Mouse (Mus musculus): ENCODE measurements around the gene Zfhx3. TPM values are rescaled to one million over a fixed set of nuclear protein-coding genes. Genes with fewer than 3 reads are reported as not detected.

Zfhx3 gene
- polyA plus RNA-seq, 1 experiment from 2014 or later = 22.0 TPM

- 94% methylated on average over 12 of the region's 12 CpGs for WGBS
- Histone ChIP-seq H3K9me3 (peaks cover 60% of the 10 kb centered on the region), H3K27me3 (ENCODE audit: insufficient read depth, poor library complexity, severe bottlenecking) (no peaks in the 10 kb centered on the region)
These were observed 1009.1 kb downstream of the Zfhx3 start for GRCm38 (mm10) chr8:108951560-108951959.

DNA sequence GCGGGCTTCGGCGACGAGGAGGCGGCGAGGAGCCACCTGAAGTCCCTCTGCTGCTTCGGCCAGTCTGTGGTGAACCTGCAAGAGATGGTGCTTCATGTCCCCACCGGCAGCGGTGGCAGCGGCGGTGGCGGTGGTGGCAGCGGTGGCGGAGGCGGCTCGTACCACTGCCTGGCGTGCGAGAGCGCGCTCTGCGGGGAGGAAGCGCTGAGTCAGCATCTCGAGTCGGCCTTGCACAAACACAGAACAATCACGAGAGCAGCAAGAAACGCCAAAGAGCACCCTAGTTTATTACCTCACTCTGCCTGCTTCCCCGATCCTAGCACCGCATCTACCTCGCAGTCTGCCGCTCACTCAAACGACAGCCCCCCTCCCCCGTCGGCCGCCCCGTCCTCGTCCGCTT, 1014.0 kb downstream of the Zfhx3 start:
- Histone ChIP-seq H3K9me3 (peaks cover 18% of the 10 kb centered on the region), H3K36me3 (peaks cover 63% of the 10 kb centered on the region), H3K27ac (peak overlapping the region; percentile 67), H3K27me3 (ENCODE audit: insufficient read depth, poor library complexity, severe bottlenecking) (no peaks in the 10 kb centered on the region), H3K4me1 (replicated peaks) (peaks cover 15% of the 10 kb centered on the region; the same call in 1 of the 2 replicates), H3K4me3 (peak overlapping the region; percentile 34)
- WGBS = 69% methylated on average over 37 of the region's 37 CpGs
- peak; percentile 25 for DNase-seq (ENCODE audit: low spot score)

More at GRCm38 (mm10) chr8:108951560-108951959, 1009.1 kb downstream of the Zfhx3 start:
- H3K4me1 ChIP-seq (replicated peaks) = peaks cover 13% of the 10 kb centered on the region; the same call in 1 of the 2 replicates
- H3K27ac ChIP-seq = no peak overlapping the region
- no peak for DNase-seq (ENCODE audit: low spot score)
- no peak overlapping the region for H3K4me3 ChIP-seq
- H3K36me3 ChIP-seq = peaks cover 100% of the 10 kb centered on the region

GRCm38 (mm10) chr8:108962516-108962915, 1020.1 kb downstream of the Zfhx3 start:
- H3K36me3 ChIP-seq = 0 out of 2 replicates have a peak, but pooled peaks cover 4% of the 10 kb centered on the region
- peaks cover 6% of the 10 kb centered on the region; the same call in 1 of the 2 replicates for H3K4me1 ChIP-seq (replicated peaks)
- H3K27me3 ChIP-seq (ENCODE audit: insufficient read depth, poor library complexity, severe bottlenecking) = no peaks in the 10 kb centered on the region
- no peak for DNase-seq (ENCODE audit: low spot score)
- peak overlapping the region; percentile 56; the same call in 1 of the 2 replicates for H3K27ac ChIP-seq
- no peaks in the 10 kb centered on the region for H3K9me3 ChIP-seq
- no peak overlapping the region for H3K4me3 ChIP-seq
- WGBS = 71% methylated on average over 7 of the region's 7 CpGs

GRCm38 (mm10) chr8:108963181-108963580, 1020.7 kb downstream of the Zfhx3 start:
- Histone ChIP-seq H3K4me1 (replicated peaks) (peaks cover 6% of the 10 kb centered on the region; the same call in 1 of the 2 replicates), H3K27me3 (ENCODE audit: insufficient read depth, poor library complexity, severe bottlenecking) (no peaks in the 10 kb centered on the region), H3K9me3 (no peaks in the 10 kb centered on the region), H3K27ac (no peak overlapping the region), H3K4me3 (no peak overlapping the region), H3K36me3 (0 out of 2 replicates have a peak, but pooled peaks cover 4% of the 10 kb centered on the region)
- DNase-seq (ENCODE audit: low spot score) = no peak
- WGBS = 84% methylated on average over 2 of the region's 2 CpGs

- no peak for DNase-seq (ENCODE audit: low spot score)
These were observed 1023.6 kb downstream of the Zfhx3 start for GRCm38 (mm10) chr8:108966041-108966440.

DNA sequence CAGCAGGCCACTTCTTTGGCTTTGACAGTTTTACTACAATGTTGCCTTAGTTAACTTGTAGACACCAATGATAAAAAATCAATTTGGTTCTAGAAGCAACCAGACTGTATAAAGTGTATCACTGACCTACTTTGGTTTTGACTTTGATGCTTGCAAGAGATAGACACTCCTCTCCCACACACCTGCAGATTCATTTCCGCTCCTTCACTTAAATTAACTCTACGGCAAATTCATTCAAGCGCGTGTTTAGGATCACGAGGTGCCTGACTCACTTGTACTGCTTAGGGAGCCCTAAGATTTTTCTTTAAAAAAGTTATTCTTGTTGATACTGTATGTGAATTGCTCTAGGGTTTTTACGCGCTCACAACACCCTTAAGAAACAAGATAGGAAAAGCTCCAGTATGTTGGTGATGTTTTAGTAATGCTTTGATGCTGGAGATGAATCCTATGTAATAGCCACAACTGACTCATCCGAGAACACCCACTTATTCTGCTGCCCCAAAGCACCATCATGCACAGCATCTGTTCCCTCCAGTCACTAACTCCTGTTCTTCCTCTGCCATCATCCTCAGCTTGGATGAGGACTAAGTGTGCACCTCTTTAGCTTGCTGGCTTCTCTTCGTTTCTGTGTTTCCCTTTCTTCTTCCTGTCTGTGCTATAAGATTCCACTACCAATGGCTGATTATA, 1031.3 kb downstream of the Zfhx3 start:
- H3K4me1 ChIP-seq (replicated peaks) = 0 out of 2 replicates have a peak, but pooled peaks cover 4% of the 10 kb centered on the region
- DNase-seq (ENCODE audit: low spot score) = no peak
- H3K4me3 ChIP-seq = no peak overlapping the region
- no peaks in the 10 kb centered on the region for H3K9me3 ChIP-seq
- H3K27ac ChIP-seq = no peak overlapping the region
- WGBS = 92% methylated on average over 9 of the region's 9 CpGs
- H3K36me3 ChIP-seq = no peaks in the 10 kb centered on the region
- no peaks in the 10 kb centered on the region for H3K27me3 ChIP-seq (ENCODE audit: insufficient read depth, poor library complexity, severe bottlenecking)

More at GRCm38 (mm10) chr8:108966041-108966440, 1023.6 kb downstream of the Zfhx3 start:
- WGBS = 79% methylated on average over 12 of the region's 12 CpGs
- H3K27me3 ChIP-seq (ENCODE audit: insufficient read depth, poor library complexity, severe bottlenecking) = no peaks in the 10 kb centered on the region
- peaks cover 6% of the 10 kb centered on the region; the same call in 1 of the 2 replicates for H3K4me1 ChIP-seq (replicated peaks)
- no peak overlapping the region for H3K4me3 ChIP-seq
- H3K9me3 ChIP-seq = no peaks in the 10 kb centered on the region
- H3K36me3 ChIP-seq = no peaks in the 10 kb centered on the region
- H3K27ac ChIP-seq = no peak overlapping the region

DNA sequence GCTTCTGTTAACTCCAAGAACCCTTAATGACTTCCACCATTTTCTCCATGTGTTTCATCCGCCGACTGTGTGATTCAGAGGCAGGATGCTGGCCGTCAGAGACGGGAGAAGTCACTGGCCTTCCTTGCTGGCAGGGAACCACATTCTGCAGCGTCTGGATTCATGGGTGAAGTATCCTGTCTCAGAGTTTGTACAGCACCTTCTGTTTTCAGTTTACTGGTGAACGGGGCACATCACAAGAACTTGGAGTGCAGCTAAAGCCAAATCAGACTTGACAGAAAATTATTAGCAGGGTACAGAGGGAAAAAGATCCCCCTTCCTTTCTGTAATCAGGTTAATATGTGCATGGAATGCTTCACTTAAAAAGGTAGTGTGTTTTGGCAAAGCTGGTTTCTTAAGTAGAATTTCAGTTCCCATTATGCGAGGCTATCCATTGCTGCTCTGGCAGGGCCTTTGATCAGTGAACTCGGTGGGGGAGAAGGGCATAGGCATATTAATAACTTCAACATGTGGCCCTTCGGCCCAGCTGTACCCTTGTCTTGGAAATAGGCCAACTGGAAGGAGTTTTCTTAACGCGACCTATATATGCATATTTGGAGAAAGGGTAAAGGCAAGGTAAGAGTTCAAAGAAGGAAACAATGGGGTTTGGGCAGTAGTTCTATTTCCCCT, 1035.4 kb downstream of the Zfhx3 start:
- H3K27ac ChIP-seq = peak overlapping the region; percentile 43; the same call in 1 of the 2 replicates
- 63% methylated on average over 11 of the region's 11 CpGs for WGBS
- peak; percentile 57 for DNase-seq (ENCODE audit: low spot score)
- 0 out of 2 replicates have a peak, but pooled peaks cover 2% of the 10 kb centered on the region for H3K9me3 ChIP-seq
- no peak overlapping the region for H3K4me3 ChIP-seq
- no peaks in the 10 kb centered on the region for H3K36me3 ChIP-seq
- H3K4me1 ChIP-seq (replicated peaks) = 0 out of 2 replicates have a peak, but pooled peaks cover 4% of the 10 kb centered on the region
- no peaks in the 10 kb centered on the region for H3K27me3 ChIP-seq (ENCODE audit: insufficient read depth, poor library complexity, severe bottlenecking)

DNA sequence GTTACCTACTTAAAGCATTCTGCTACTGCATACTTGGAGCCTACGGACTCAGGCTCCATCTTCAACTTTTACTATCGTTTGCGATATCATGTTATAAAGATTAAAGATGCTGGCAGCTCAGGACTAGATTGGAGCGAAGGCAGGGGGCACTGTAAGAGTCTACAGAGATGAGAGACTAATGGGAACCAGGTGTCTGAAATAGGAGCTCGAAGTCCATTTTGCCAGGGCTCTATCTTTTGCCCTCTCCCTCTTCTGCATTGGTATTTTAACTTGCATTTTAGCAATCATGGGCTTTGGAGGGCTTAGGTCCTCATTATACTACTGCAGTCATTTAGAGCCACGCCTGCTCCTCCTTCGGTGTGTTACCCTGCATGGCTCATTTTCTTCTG, 1035.9 kb downstream of the Zfhx3 start:
- H3K4me3 ChIP-seq = no peak overlapping the region
- H3K9me3 ChIP-seq = 0 out of 2 replicates have a peak, but pooled peaks cover 2% of the 10 kb centered on the region
- no peak for DNase-seq (ENCODE audit: low spot score)
- H3K27ac ChIP-seq = no peak overlapping the region
- H3K4me1 ChIP-seq (replicated peaks) = 0 out of 2 replicates have a peak, but pooled peaks cover 4% of the 10 kb centered on the region
- no peaks in the 10 kb centered on the region for H3K36me3 ChIP-seq
- WGBS = 77% methylated on average over 7 of the region's 7 CpGs
- no peaks in the 10 kb centered on the region for H3K27me3 ChIP-seq (ENCODE audit: insufficient read depth, poor library complexity, severe bottlenecking)

DNA sequence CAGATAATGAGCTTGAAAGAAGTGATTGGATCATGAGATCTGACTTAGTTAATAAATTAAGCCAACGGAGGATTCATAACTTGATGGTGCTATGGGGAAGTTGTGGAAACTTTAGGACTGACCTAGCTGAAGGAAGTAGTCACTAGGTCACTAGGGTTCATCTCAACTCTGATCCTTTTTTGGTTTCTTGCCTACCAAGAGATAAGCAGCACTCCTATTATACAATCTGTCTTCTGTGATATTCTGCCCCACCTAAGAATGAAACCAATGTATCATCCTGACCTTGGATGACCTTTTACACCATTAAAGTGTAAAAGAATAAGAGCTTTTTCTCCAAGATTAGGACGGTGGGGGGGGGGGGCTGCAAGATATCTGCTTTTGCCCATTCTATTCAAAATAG, 1042.5 kb downstream of the Zfhx3 start:
- Histone ChIP-seq H3K4me3 (no peak overlapping the region), H3K27me3 (ENCODE audit: insufficient read depth, poor library complexity, severe bottlenecking) (no peaks in the 10 kb centered on the region), H3K4me1 (replicated peaks) (no peaks in the 10 kb centered on the region), H3K9me3 (0 out of 2 replicates have a peak, but pooled peaks cover 2% of the 10 kb centered on the region), H3K27ac (no peak overlapping the region), H3K36me3 (no peaks in the 10 kb centered on the region)
- DNase-seq (ENCODE audit: low spot score) = no peak
- WGBS = 74% methylated on average over 2 of the region's 2 CpGs

DNA sequence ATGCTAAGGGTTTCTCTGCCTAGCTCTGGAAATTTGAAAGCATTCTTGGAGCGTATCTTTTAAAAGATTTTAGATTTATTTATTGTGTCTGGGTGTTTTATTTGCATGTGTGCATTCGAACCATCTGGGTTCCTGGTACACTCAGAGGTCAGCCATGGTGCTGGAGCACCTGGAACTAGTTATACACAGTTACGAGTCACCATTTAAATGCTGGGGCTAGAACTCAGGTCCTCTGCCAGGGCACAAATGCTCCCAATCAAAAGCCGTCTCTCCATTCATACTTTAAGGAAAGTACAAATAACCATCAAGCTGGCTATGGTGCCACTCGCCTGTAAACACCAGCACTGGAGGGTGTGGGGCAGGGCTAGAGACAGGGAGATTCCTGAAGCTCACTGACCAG, 1047.4 kb downstream of the Zfhx3 start:
- Histone ChIP-seq H3K4me3 (no peak overlapping the region), H3K36me3 (no peaks in the 10 kb centered on the region), H3K4me1 (replicated peaks) (no peaks in the 10 kb centered on the region), H3K27ac (no peak overlapping the region), H3K9me3 (no peaks in the 10 kb centered on the region), H3K27me3 (ENCODE audit: insufficient read depth, poor library complexity, severe bottlenecking) (no peaks in the 10 kb centered on the region)
- WGBS = 79% methylated on average over 5 of the region's 5 CpGs
- no peak for DNase-seq (ENCODE audit: low spot score)

DNA sequence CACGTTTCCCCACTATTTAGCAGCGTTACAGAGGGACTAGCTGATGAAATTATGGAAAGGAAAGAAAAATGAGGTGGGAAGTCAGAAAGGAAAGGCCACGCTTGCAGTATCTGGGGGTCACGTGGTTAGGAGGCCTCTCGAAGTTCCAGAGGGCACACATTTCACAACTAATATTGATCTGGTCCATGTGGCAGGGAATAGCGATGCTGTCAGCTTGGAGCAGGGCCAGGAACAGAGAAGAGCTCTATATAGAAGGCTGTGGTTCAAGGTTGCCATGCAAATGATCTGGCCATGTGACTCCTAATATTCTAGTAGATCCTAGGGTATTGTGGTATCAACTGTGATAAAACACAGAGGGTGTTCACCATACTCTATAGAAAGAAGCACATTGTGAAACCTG, 1048.1 kb downstream of the Zfhx3 start:
- H3K36me3 ChIP-seq = no peaks in the 10 kb centered on the region
- WGBS = 85% methylated on average over 6 of the region's 6 CpGs

DNA sequence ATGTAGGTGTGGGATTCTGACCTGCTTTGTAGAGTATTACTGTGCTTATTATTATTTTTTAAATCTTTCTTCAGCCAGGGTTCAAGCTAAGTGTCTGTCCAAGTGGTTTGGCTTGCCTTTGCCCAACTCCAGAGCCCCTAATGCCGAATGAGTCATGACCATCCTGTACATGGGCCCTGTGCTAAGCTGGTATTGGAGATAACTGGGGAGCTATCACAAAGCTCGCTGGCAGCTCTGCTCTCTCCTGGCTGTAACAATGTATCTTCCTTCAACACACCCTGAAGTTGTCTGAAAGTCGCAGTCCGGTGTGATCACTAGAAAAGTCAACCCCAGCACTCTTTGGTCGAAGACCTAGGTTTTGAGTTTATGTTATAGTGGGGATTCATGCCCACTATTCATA, 1049.0 kb downstream of the Zfhx3 start:
- no peak for DNase-seq (ENCODE audit: low spot score)
- Histone ChIP-seq H3K36me3 (no peaks in the 10 kb centered on the region), H3K27me3 (ENCODE audit: insufficient read depth, poor library complexity, severe bottlenecking) (no peaks in the 10 kb centered on the region), H3K4me1 (replicated peaks) (no peaks in the 10 kb centered on the region), H3K4me3 (no peak overlapping the region), H3K27ac (no peak overlapping the region), H3K9me3 (no peaks in the 10 kb centered on the region)
- 92% methylated on average over 5 of the region's 5 CpGs for WGBS

More for the DNA sequence above, 1048.1 kb downstream of the Zfhx3 start:
- no peaks in the 10 kb centered on the region for H3K27me3 ChIP-seq (ENCODE audit: insufficient read depth, poor library complexity, severe bottlenecking)
- no peak overlapping the region for H3K4me3 ChIP-seq
- DNase-seq (ENCODE audit: low spot score) = no peak
- no peaks in the 10 kb centered on the region for H3K9me3 ChIP-seq
- no peak overlapping the region for H3K27ac ChIP-seq
- no peaks in the 10 kb centered on the region for H3K4me1 ChIP-seq (replicated peaks)

- Histone ChIP-seq H3K27ac (no peak overlapping the region), H3K4me1 (replicated peaks) (no peaks in the 10 kb centered on the region), H3K4me3 (no peak overlapping the region), H3K36me3 (no peaks in the 10 kb centered on the region), H3K9me3 (no peaks in the 10 kb centered on the region), H3K27me3 (ENCODE audit: insufficient read depth, poor library complexity, severe bottlenecking) (no peaks in the 10 kb centered on the region)
- WGBS = 78% methylated on average over 2 of the region's 2 CpGs
- no peak for DNase-seq (ENCODE audit: low spot score)
These were observed 1051.3 kb downstream of the Zfhx3 start for GRCm38 (mm10) chr8:108993718-108994117.

Measured in hindbrain, embryonic 10.5 days (tissue).